Mouse (Mus musculus) neutrophil, adult 65 days (primary cell): ENCODE data around the gene Vmn2r44. TPM values are rescaled to one million over a fixed set of nuclear protein-coding genes. Genes with fewer than 3 reads are reported as not detected.

ENCODE experiments used
- total RNA-seq: library from RNA; stranded (reverse); gene quantifications from 2 replicates; pipeline ENCODE4 v1.2.4, GENCODE M21; 2023

Vmn2r44 gene
- total RNA-seq, result not detected in 2 replicates

DNA sequence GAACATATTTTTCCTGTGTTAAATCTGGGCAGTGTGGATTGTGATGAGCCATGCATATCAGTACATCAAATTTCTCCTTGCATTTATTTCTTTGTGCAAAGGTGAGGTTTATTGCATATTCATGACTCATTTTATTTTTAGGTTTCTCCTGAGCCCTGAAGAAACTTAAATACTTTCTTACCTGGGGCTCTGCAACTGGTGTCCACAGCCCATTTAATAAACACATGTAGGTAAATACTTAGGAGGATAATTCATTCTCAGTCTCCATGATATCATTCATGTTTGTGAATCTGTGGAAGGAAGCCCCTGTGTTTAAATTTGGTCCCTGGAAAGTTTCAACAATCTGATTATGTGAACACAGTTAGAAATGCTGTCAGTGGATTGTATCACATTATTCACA is at the start of gene Vmn2r44:
Vmn2r44 (minus strand) TSS at position 101 of the 400 bp plus-strand sequence.

Other genes starting within 250 kb of the Vmn2r44 start
- not detected in 2 replicates for gene Vmn2r41, start 221.7 kb downstream of the Vmn2r44 start, total RNA-seq
- not detected in 2 replicates for gene Vmn2r42, start 183.0 kb downstream of the Vmn2r44 start, total RNA-seq
- not detected in 2 replicates for gene Vmn2r43, start 122.7 kb downstream of the Vmn2r44 start, total RNA-seq
- gene Vmn2r45, start 105.7 kb upstream of the Vmn2r44 start, total RNA-seq, result not detected in 2 replicates